Mouse (Mus musculus) T-cell, adult 2 months (primary cell): ENCODE measurements around the gene Sumf1.

Experiments used
- DNase-seq: peaks from one replicate; pipeline ENCODE4 v3.0.0; 2022; ENCODE audit warnings: low spot score

Gene Sumf1

DNA sequence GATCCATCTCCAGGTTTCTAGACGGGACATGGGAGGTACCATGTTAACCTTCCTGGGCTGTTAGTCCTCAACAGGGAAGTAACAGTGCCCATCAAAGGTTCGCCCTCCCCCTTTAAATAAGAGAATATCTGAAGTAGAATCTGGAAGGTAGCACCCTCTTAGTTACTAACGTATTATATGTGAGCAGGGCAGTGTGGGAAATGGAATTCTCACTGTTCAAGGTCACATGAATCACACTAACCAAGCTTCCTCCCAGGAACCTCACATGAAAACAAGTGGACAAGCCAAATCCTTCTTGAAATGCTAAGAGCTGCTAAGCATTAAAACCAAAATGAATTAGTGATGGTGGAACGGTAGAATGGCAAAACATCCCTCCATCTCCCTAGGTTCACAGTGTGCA lies 38.7 kb downstream of the Sumf1 start:
- no peak for DNase-seq

- DNase-seq = no peak
Observed at GRCm38 (mm10) chr6:108145941-108146588, 39.3 kb downstream of the Sumf1 start.

GRCm38 (mm10) chr6:108145241-108145640 lies 40.1 kb downstream of the Sumf1 start:
- DNase-seq = no peak

DNA sequence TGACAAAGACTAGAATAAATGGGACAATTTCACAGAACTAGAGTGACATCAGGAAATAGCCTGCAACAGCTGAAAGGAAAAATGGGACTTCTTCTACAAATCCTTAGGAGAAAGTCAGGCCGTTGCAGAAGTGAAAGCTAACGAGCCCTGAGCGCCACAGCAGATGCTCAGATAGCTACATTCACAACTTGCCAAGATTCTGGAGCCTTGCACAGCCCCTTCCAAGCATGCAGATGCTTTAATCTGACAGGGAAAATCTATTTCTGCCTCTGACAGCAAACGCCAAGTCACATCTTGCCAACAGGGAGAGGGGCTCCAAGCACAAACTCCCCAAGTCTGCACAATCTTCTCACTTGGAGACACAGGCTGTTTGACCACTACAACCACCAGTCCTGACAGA lies 42.6 kb downstream of the Sumf1 start:
- no peak for DNase-seq

- DNase-seq = no peak
Observed at GRCm38 (mm10) chr6:108140722-108141490, 44.5 kb downstream of the Sumf1 start.

- no peak for DNase-seq
Observed at GRCm38 (mm10) chr6:108137031-108137430, 48.4 kb downstream of the Sumf1 start.

DNA sequence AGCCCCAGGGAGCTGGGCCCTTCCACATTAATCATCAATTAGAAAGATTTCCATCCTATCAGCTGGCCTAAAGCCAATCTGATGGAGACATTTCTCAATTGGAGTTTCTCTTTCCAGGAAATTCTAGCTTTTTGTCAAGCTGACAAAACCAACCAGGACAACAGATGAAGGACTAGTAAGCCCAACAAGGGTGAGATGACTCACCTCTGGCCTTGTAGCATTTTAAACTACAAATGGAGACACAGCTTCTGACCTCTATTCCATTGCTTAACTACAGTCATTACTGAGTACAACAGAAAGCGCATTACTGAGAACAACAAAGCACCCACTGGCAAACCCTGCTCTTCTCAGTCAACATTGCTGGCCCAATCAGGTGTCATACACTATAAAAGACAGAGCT lies 49.1 kb downstream of the Sumf1 start:
- DNase-seq = no peak

DNA sequence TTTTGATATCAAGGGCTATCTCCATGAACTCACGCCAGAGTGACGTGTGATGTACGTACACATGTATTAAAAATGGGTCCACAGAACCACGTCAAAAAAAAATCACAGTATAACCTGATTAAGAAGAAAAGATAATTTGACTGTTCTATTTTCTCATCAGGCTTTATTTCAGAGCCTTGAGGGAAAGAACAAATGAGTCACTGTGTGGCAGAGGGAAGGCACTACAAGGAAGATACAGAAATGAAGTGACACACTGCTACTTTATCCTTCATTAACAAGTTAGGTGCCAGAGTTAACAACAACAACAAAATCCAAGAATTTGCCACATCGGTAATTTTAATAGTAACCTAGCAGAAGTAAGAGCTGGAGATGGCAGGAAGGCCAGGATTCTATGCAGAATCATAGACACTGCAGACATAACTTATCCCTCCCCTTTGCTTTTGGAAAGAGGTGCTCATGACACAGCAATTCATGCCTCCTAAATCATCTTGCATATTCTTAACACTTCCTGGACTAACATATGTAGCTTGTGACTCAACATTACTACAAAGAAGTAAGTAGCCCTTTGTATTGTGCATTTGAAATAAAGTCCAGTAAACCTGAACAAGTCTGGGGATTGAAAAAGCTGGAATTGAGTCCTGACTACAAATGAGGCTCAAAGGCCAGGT lies 53.0 kb downstream of the Sumf1 start:
- no peak for DNase-seq

GRCm38 (mm10) chr6:108130718-108131117 lies 54.7 kb downstream of the Sumf1 start:
- no peak for DNase-seq

GRCm38 (mm10) chr6:108126631-108127030 lies 58.8 kb downstream of the Sumf1 start:
- DNase-seq = no peak

DNA sequence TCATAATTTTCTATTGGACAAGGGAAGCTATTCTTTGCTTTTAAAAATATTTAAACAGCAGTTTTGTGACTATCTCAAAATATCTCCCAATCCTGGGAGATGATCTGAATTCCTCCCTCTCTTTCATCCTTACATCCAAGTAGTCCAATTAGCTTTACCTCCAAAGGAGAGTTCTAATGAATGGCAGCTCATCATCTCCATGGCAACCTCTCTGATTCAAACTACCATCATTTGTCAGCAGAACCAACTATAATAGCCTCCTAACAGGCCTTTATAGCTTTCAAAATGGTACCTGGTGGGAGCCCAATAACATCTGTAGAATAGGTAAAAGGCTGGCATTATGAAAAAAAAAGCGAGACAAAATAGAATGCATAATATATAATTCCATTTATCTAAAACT lies 59.9 kb downstream of the Sumf1 start:
- DNase-seq = no peak

- DNase-seq = no peak
Observed at GRCm38 (mm10) chr6:108117881-108118280, 67.5 kb downstream of the Sumf1 start.

DNA sequence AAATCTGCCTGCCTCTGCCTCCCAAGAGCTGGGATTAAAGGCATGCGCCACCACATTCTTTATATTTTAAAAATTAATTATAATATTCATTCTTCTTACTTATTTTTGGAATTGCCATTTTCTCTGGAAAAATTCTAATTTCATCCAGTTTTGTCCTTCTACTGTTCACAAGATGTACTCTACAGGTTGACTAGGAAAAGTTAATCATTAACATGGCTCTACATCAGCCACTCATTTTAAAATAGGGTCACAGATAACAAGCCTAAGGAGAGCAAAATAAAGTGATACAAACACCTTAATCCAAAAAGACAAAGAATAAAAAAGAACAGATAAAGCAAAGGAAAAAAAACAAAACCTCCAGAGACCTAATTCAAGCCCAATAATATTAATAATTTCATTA lies 70.4 kb downstream of the Sumf1 start:
- no peak for DNase-seq

GRCm38 (mm10) chr6:108111693-108112092 lies 73.7 kb downstream of the Sumf1 start:
- no peak for DNase-seq

DNA sequence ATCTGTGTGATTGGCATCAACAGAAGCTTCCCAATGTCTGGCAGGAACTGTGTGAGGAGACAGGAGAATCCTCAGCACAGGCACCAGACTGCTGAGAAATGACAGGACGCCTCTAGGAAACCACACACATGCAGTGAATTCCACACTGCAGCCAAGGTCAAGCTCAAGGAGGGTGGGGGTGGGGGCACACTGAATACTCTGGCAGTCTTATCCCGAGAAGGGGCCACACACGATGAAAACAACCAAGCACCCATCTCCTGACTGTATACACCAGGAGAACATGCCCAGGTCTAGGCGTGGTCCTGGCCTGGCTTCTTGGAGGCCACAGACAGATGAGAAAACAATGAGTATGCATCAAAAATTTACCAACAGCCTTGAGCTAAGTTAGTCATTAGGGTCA lies 75.0 kb downstream of the Sumf1 start:
- no peak for DNase-seq

- DNase-seq = no peak
Observed at GRCm38 (mm10) chr6:108107376-108107775, 78.0 kb downstream of the Sumf1 start.

DNA sequence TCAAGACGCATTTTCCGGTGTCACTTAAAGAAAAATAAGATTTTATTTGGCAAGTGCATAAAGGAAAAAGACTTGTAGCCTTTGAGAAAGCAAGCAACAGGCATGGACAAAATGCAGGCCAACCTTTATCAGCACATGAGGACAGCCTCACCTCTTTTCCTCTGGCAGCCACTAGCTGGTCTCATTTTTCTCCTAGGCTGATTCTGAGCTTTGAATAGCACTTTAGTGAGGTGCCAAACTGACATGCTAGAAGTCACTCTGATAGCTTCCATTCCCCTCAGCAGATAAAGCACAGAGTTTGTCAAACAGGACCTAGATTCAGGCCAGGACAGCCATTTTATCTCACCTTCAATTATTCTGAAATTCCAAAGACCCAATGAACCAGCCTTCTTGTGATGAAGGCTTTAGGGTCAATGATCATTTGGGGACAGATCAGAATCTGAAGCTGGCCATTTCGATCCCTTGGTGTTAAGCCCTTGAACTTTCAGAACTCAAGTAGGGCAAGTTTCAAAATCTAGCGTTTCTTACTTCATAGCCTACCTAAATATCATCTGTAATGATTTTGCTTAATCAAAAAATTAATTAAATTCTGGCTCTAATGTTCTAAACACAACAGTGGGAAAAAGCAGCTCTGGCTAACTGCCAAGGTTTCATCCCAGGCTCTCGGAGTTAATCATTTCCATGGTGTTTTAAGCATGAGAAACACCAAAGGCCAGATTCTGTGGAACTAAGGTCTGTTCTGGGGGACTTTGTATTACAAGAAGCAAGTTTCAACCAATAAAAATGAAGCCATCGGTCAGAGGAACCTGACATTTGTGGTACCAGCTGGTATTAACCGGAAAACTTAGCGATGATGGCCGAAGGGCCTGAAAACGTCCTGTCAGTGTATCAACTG lies 83.2 kb downstream of the Sumf1 start:
- no peak for DNase-seq

DNA sequence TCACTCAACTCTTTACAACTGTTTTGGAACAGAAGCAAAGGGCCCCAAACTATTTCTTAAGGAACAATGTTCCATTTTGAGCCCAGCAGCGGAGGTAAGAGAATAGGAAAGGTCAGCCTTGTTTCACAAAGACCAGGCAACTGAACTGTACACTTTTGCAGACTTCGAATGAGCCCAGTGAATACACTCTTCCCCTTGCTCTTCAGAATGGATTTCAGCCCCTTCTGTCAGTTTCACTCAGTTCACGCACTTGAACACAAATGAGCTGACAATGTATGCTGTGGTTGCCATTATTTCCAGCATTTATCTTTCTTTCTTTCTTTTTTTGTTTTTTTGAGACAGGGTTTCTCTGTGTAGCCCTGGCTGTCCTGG lies 86.5 kb downstream of the Sumf1 start:
- no peak for DNase-seq

DNA sequence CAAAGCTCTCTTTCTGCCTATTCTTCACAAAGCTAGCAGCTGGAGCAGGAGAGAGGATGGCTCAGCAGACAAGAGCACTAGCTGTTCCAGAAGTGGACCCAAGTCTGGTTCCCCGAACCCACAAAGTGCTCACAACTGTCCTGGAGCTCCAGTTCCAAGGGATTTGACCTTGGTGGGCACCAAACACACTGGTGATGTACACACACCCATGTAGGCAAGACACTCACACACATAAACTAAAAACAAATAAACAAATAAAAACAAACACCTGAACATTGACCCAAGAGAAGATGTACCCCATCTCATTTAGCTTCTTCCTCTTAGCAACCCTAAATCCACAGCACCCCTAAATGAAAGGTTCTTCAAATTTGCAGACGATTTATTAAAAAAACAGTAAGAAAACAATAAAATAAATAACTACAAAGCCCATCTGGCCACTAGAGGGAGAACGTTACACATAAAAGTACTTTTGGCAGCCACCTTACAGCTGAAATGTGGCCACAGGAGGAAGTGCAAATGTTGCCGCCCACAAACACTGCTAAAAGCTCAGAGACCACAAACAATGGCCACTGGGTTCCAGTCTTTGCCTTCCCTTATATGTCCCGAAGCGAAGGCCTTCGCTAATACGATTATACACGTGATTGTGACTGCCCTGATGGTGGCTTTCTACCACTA lies 87.1 kb downstream of the Sumf1 start:
- DNase-seq = peak; percentile 63

- no peak for DNase-seq
Observed at GRCm38 (mm10) chr6:108095445-108095844, 89.9 kb downstream of the Sumf1 start.

DNA sequence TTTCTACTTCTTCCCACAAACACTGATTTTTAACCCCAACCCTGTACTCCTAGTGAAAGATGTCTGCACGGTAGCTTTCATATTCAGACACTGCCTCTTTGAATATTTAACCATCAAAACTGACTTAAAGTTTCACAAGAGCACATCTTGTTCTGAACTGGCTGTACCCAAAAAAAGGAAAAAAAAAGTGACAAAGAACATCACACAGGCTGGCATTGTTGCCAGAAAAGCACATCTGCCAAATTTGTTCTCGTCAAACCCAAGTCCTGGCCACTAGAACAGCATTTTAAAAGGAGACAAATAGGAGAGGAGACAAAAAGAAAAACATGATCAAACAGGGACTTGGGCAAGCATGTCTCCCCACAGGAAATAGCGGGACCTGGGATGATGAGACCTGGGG lies 91.9 kb downstream of the Sumf1 start:
- no peak for DNase-seq

- no peak for DNase-seq
Observed at GRCm38 (mm10) chr6:108092646-108093045, 92.7 kb downstream of the Sumf1 start.
